Mouse (Mus musculus) WW6 (cell line): ENCODE measurements around the gene Unc93a.
"Not testable (repeated sequence)": the region's sequence is repeated elsewhere in the genome, so short reads cannot be mapped to it uniquely, and the experiment has no call there.

Experiments used
- DNase-seq: peaks from one replicate; pipeline ENCODE4 v3.0.0-alpha.2; 2013; ENCODE audit warnings: low read depth, low spot score

Gene Unc93a

GRCm38 (mm10) chr17:13069227-13069626, 62.4 kb downstream of the Unc93a start:
- not testable (repeated sequence) for DNase-seq

DNA sequence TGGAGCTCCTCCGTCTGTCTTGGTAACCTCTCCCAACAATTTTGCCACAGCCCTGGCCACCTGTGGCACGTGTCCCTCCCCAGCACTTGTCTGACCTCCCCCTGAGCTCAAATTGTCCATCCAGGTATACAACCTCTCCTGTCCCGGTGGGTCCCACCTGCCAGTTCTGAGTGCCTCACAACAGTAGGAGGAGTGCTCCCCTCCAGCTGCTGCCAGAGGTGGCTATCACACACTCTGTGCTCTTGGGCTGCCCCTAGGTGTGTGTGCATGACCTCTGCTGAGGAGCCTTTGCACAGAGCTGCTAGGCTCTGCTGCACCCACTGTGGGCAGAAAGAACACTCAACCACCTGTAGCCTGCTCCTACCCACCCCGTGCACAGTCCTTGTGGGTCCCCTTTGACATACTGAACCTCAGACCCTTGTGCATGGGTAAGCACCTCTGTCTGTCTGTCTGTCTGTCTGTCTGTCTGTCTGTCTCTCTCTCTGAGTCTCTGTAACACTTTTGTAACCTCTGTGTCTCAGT, 63.7 kb downstream of the Unc93a start:
- DNase-seq, result not testable (repeated sequence)

DNA sequence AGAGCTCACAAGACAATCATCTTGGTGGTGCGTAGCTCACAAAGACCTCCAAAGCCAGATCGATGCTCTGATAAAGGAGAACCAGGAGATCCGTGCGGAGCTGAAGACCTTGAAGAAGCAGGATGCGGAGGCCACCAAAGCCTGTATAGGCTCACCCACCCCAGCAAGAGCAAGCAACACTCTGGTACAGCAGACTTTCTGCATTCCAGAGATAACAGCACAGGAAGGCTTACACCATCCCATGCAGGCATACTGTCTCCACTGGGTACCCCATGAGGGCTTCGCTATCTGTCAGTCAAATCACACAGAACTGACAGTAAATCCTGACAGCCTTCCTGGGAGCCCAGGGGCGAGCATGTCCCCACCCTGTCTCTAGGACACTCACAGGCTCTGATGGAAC, 68.7 kb downstream of the Unc93a start:
- not testable (repeated sequence) for DNase-seq

DNA sequence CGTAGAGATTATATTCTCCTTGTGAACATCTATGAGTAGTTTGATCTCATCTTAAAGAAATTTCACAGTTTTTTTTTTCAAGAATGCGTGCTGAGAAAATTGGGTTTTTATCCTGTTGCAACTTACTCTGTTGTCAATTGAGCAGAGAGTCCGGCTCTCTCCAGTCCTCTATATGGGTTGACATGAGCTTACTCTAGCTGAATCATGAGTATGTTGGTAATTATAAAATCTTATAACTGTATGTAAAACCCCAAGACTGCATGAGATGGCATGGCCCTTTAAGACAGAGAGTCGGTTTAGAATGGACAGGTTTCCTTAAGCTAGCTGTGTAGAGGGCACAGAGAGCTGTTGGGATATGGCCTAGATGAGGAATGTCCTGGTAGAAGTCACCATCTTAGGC, 70.8 kb downstream of the Unc93a start, which contains the start of gene Tcp10b:
Tcp10b (plus strand) TSS at position 301 of the 400 bp plus-strand sequence.
- not testable (repeated sequence) for DNase-seq
